Mouse (Mus musculus) B cell, adult 67 days (primary cell): ENCODE measurements around the gene Atf2. TPM values are rescaled to one million over a fixed set of nuclear protein-coding genes. Genes with fewer than 3 reads are reported as not detected.

ENCODE experiments used
- total RNA-seq, 2 experiments: library from RNA; stranded (reverse); gene quantifications; 4 replicates each; pipeline ENCODE4 v1.2.4; 2023

Gene Atf2
- total RNA-seq: 10 to 100 TPM; 70.2 to 79.9 TPM

GRCm38 (mm10) chr2:73892464-73893296 lies at the start of gene Atf2:
Gene Atf2 (minus strand): TSS chr2:73892639.

GRCm38 (mm10) chr2:73911175-73911700 lies 18.8 kb upstream of the Atf2 start, which contains the start of gene Atp5g3:
Gene Atp5g3 (minus strand): TSS chr2:73911326.

GRCm38 (mm10) chr2:73774786-73775682 lies 117.4 kb downstream of the Atf2 start, which contains the start of gene Chn1:
Gene Chn1 (minus strand): TSS chr2:73775346.

Other genes starting within 250 kb of the Atf2 start
- gene Chn1, start 117.3 kb downstream of the Atf2 start, total RNA-seq: under 1 TPM in 1 of 2 experiments, not detected in 1; 0.15 TPM
- 100 to 1,000 TPM; 179 to 188 TPM for gene Atp5g3, start 18.7 kb upstream of the Atf2 start, total RNA-seq